Mouse (Mus musculus) stomach, embryonic 16.5 days (tissue): ENCODE results near the gene Creg2. TPM values are rescaled to one million over a fixed set of nuclear protein-coding genes. Genes with fewer than 3 reads are reported as not detected.
"Not testable (repeated sequence)": the region's sequence is repeated elsewhere in the genome, so short reads cannot be mapped to it uniquely, and the experiment has no call there.

Source experiments
- ATAC-seq: fragments of 200-750 bp; cut with Nextera tagmentation; 2 replicates; pipeline ENCODE4 v1.8.0; 2017; ENCODE audit warnings: moderate number of reproducible peaks, moderate TSS enrichment; ENCODE audit not compliant: insufficient read depth, low FRiP score
- H3K27ac ChIP-seq: fragments of 300-500 bp; sonication (generic); 2 replicates; pipeline ENCODE4 v1.5.1; 2014; ENCODE audit warnings: low read length
- H3K27me3 ChIP-seq: fragments of 300-500 bp; sonication (generic); 2 replicates; pipeline ENCODE4 v1.6.1; 2014; ENCODE audit warnings: low read length, control low read depth, mixed read lengths; ENCODE audit not compliant: control insufficient read depth, insufficient read depth
- H3K36me3 ChIP-seq: fragments of 300-500 bp; sonication (generic); 2 replicates; pipeline ENCODE4 v1.6.1; 2014; ENCODE audit warnings: low read length; ENCODE audit not compliant: control insufficient read depth, insufficient read depth
- H3K4me1 ChIP-seq: fragments of 300-500 bp; sonication (generic); 2 replicates; pipeline ENCODE4 v1.6.1; 2014; ENCODE audit warnings: low read length, control low read depth, mixed read lengths; ENCODE audit not compliant: control insufficient read depth, insufficient read depth
- H3K4me2 ChIP-seq: fragments of 300-500 bp; sonication (generic); 2 replicates; pipeline ENCODE4 v1.6.1; 2014; ENCODE audit warnings: low read depth, low read length, mixed read lengths
- H3K4me3 ChIP-seq: fragments of 300-500 bp; sonication (generic); replicated peaks from 2 replicates; pipeline ENCODE4 v1.5.1; 2014; ENCODE audit warnings: mild to moderate bottlenecking, low read length
- H3K9ac ChIP-seq: fragments of 300-500 bp; sonication (generic); 2 replicates; pipeline ENCODE4 v1.6.1; 2014; ENCODE audit warnings: low read length
- H3K9me3 ChIP-seq: fragments of 300-500 bp; sonication (generic); replicated peaks from 2 replicates; pipeline ENCODE4 v1.6.1; 2016; ENCODE audit warnings: low read length, control low read depth; ENCODE audit not compliant: control insufficient read depth
- WGBS: fragments of 180-500 bp; shearing (Covaris S2); extraction: QIAGEN DNeasy Blood & Tissue Kit; methylation state at CpG from one replicate; pipeline ENCODE4 v1.1.7; 2014; 5-methylcytosine and 5-hydroxymethylcytosine counted together
- polyA plus RNA-seq: library from polyadenylated mRNA; unstranded; fragments of >200 nt; fragmentation: Nextera tagmentation; extraction: Ambion mirVana; gene quantifications from 2 replicates; pipeline ENCODE4 v1.2.1, GENCODE M21; 2015

Gene Creg2
- polyA plus RNA-seq, 1 experiment from 2014 or later = 0.34 TPM

DNA sequence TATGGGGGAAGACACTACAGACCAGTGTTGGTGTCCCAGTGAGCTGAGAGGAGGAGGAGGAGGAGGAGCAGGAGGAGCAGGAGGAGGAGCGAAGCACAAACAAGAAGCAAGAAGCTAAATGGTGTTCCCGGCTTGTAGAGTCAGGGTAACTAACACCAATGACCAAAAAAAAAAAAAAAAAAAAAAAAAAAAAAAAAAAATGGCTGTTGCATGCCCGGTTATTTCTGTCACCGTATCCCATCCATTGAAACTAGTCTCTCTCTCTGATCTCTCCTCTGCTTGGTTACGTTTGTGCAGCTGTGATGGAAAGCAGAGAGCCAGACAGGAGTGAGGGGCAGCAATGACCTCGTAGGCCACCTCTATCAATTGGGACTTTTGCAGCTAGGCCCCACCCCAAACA is 35.7 kb downstream of the Creg2 start:
- Histone ChIP-seq H3K9me3 (no peaks in the 10 kb centered on the region), H3K27me3 (no peaks in the 10 kb centered on the region), H3K9ac (no peak overlapping the region), H3K27ac (no peak overlapping the region), H3K4me1 (peaks cover 3% of the 10 kb centered on the region; the same call in 1 of the 2 replicates), H3K36me3 (no peaks in the 10 kb centered on the region), H3K4me2 (no peak overlapping the region), H3K4me3 (no peak overlapping the region)
- ATAC-seq = no peak
- 67% methylated on average over 6 of the region's 6 CpGs for WGBS

DNA sequence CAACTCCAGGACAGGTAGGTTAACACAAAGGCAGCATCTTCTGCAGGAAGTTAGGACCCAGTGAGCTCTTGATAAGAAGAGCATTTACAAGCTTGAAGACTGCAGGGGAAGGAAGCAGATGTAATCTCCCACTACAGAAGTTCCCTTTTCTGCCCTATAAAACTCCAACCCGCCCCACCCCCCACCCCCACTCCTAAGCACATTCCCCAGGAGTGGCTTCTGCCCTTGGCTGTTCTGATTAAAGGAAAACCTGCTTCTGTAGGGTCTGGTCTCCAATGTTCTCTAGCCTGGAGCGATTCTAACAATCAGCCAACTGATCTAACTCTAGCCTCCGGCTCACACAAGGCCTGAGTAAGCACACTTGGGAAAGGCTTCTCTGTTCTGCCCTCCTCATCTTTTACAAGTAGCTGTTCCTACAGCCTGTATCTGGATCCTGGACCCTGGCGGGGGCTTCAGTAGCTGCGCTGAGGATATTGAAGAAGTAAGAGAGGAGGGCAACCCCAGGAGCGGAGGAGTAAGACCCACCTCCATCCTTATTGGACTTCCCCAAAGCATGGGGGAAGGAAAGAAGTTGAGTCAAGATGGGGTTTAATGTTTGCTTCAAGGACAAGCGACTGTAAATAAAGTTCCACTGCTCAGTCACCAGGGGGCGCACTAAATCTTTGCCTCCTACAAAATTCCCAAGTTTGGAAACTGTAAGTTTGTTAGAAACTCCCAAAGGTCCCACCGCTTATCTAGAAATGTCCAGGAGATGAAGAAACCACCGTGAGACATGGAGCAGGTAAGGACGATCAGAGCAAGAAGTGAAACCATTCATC is 36.6 kb downstream of the Creg2 start:
- H3K27ac ChIP-seq = no peak overlapping the region
- no peaks in the 10 kb centered on the region for H3K36me3 ChIP-seq
- no peak overlapping the region for H3K4me3 ChIP-seq
- H3K9ac ChIP-seq = no peak overlapping the region
- H3K27me3 ChIP-seq = no peaks in the 10 kb centered on the region
- ATAC-seq = no peak
- H3K4me1 ChIP-seq = peaks cover 3% of the 10 kb centered on the region; the same call in 1 of the 2 replicates
- WGBS = 25% methylated on average over 11 of the region's 11 CpGs
- no peaks in the 10 kb centered on the region for H3K9me3 ChIP-seq
- peak overlapping the region; percentile 5; the same call in 1 of the 2 replicates for H3K4me2 ChIP-seq

DNA sequence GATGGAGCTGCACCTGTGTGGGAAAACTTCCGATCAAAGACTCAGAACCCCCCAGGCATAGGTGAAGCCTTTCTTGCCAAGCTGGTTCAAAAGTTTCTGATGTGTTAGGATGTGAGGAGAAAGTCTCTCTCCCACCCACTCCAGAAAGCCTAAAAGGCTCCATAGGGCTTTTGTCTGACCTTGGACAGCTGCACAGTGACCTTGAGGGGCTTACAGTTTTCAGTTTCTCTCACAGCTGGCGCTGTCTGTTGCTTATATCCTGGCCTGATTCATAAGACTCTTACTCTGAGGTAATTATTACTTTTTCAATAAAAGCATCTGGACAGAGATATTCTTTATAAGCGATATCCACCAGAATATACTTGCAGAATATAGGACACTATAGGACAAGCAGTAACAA is 38.2 kb downstream of the Creg2 start:
- 68% methylated on average over 3 of the region's 3 CpGs for WGBS
- no peak overlapping the region for H3K27ac ChIP-seq
- no peak for ATAC-seq

DNA sequence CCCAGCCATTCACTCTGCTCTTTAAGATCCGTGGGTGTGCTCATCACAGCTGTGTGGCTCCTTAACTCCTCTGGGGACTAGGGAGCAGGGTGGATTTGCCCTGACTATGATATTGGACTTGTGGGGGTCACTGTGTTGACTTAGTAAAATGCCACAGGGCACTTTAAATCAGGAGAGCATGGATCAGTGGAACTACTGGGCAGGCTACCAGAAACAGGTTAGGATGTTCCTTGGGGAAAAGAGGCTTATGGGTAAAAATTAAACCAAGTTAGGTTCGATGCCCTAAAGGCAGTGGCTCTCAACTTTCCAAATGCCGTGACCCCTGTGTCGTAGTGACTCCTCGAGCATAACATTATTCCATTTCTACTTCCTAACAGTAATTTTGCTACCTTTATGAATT is 38.8 kb downstream of the Creg2 start:
- H3K27ac ChIP-seq = no peak overlapping the region
- H3K36me3 ChIP-seq = no peaks in the 10 kb centered on the region
- no peak for ATAC-seq
- WGBS = 82% methylated on average over 5 of the region's 5 CpGs
- no peak overlapping the region for H3K9ac ChIP-seq
- no peaks in the 10 kb centered on the region for H3K27me3 ChIP-seq
- no peak overlapping the region for H3K4me3 ChIP-seq
- no peak overlapping the region for H3K4me2 ChIP-seq
- H3K9me3 ChIP-seq = no peaks in the 10 kb centered on the region
- H3K4me1 ChIP-seq = peaks cover 6% of the 10 kb centered on the region

More for the DNA sequence above, 38.2 kb downstream of the Creg2 start:
- Histone ChIP-seq H3K4me2 (no peak overlapping the region), H3K4me3 (no peak overlapping the region), H3K9me3 (no peaks in the 10 kb centered on the region), H3K9ac (no peak overlapping the region), H3K36me3 (no peaks in the 10 kb centered on the region), H3K4me1 (peaks cover 6% of the 10 kb centered on the region), H3K27me3 (no peaks in the 10 kb centered on the region)

DNA sequence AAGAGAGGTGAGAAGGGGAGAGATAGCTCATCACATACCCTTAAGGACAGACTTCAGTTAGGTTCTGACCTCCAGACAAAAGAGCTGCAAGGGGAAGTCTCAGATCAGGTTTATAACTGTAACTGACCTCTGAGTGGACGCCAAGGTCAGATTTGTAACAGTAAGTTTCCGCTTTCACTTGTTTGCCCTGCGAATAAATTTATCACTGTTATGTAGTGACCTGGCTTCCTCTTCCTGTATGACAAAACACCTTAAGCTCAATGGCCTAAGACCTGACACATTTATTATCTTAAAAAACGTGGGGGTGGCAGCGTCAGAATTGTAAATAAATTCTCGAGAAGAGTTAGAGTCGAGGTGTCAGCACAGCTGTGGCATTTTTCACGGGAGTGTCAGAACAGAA is 42.7 kb downstream of the Creg2 start:
- 19% methylated on average over 8 of the region's 8 CpGs for WGBS
- H3K4me2 ChIP-seq = 0 out of 2 replicates have a peak overlapping the region, but pooled peaks have one; percentile 2
- H3K9me3 ChIP-seq = no peaks in the 10 kb centered on the region
- H3K4me1 ChIP-seq = peaks cover 2% of the 10 kb centered on the region; the same call in 1 of the 2 replicates
- no peak for ATAC-seq
- H3K36me3 ChIP-seq = no peaks in the 10 kb centered on the region
- H3K9ac ChIP-seq = no peak overlapping the region
- no peaks in the 10 kb centered on the region for H3K27me3 ChIP-seq
- H3K27ac ChIP-seq = no peak overlapping the region
- no peak overlapping the region for H3K4me3 ChIP-seq

DNA sequence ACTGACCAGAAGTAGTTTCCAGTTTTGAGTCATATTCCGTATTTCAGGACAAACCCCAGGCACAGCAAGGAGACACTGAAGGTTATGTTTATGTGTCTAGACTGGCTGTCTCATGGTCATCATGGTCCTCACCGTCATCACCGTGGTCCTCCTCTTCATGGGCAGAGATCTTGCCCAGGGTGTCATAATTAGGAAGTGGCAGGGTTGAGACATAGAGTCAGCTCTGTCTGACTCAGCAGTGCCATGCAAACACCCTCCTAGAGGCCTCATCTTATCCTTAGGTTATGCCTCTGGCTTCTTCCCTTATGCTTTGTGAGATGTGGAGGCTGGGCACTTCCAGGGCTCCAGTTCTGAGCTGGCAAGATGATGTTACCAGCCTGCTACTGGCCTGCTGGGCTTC is 48.8 kb downstream of the Creg2 start:
- H3K4me3 ChIP-seq = no peak overlapping the region
- no peaks in the 10 kb centered on the region for H3K27me3 ChIP-seq
- no peaks in the 10 kb centered on the region for H3K36me3 ChIP-seq
- no peak overlapping the region for H3K9ac ChIP-seq
- no peaks in the 10 kb centered on the region for H3K4me1 ChIP-seq
- H3K4me2 ChIP-seq = no peak overlapping the region
- H3K27ac ChIP-seq = no peak overlapping the region
- no peak for ATAC-seq
- WGBS = 91% methylated on average over 3 of the region's 3 CpGs
- no peaks in the 10 kb centered on the region for H3K9me3 ChIP-seq

DNA sequence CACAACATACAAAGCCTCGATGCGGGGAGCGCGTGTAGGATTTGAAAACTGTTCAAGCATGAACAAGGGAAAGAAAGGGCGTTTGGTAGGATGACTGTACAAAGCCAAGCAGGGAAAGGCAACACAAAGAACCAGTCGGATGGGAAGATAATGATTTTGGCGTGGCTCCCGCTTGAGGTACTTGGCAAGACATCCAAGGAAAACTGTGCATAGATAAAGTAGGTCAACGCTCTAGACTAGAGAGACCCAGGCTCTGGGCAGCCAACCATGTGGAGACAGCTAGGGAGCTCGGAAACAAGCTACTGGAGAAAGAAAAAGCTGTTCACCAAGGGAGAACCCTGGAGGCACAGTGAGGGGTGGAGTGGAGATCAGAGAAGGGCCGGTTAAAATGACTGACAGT is 52.5 kb downstream of the Creg2 start:
- H3K4me3 ChIP-seq = no peak overlapping the region
- no peaks in the 10 kb centered on the region for H3K4me1 ChIP-seq
- 73% methylated on average over 11 of the region's 11 CpGs for WGBS
- H3K9me3 ChIP-seq = no peaks in the 10 kb centered on the region
- no peak overlapping the region for H3K4me2 ChIP-seq
- no peak overlapping the region for H3K27ac ChIP-seq
- ATAC-seq = no peak
- no peaks in the 10 kb centered on the region for H3K27me3 ChIP-seq
- no peaks in the 10 kb centered on the region for H3K36me3 ChIP-seq
- H3K9ac ChIP-seq = no peak overlapping the region

DNA sequence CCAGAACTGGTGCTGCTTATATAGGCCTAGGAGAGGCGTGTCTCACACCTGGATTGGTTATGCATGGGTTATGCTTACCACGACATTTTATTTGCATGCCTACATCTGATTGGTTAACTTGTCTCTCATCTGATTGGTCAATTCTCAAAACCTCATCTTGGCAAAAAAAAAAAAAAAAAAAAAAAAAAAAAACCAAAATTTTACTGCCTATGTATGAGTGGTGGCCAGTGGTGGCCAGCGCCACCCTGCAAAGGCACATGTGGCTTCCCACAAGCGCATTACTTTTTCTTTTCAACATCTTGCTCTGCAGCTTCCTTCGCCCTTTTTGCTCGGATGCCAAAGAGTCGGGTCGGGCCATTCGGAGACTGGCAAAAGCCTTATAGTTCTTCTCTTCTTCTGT is 54.1 kb downstream of the Creg2 start:
- WGBS = 89% methylated on average over 9 of the region's 9 CpGs
- H3K9ac ChIP-seq, ATAC-seq, H3K36me3 ChIP-seq, H3K27ac ChIP-seq, H3K4me1 ChIP-seq, H3K4me3 ChIP-seq, H3K27me3 ChIP-seq, H3K9me3 ChIP-seq, H3K4me2 ChIP-seq: not testable (repeated sequence)

DNA sequence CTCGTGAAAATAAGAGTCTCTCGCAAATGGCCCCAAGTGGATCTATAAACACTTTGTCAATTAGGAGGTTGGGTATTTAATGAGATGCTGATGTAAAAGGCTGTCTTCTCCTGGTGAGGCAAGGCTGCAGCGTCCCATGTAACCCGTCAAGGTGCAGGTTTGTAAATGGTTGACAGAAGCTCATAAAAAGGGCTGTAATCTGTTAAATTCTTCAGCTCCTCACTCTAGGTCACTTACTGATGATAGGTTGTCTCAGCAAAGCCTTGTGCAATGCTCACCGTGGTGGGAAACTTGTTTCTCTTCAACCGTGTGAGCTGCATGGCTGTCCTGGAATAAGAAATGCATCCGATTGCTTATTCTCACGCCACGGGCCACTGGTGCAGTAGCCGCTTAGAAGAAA is 57.4 kb downstream of the Creg2 start:
- no peaks in the 10 kb centered on the region for H3K27me3 ChIP-seq
- H3K27ac ChIP-seq = no peak overlapping the region
- H3K36me3 ChIP-seq = no peaks in the 10 kb centered on the region
- no peak overlapping the region for H3K4me3 ChIP-seq
- 69% methylated on average over 10 of the region's 10 CpGs for WGBS
- no peaks in the 10 kb centered on the region for H3K4me1 ChIP-seq
- no peaks in the 10 kb centered on the region for H3K9me3 ChIP-seq
- no peak for ATAC-seq
- H3K9ac ChIP-seq = no peak overlapping the region
- H3K4me2 ChIP-seq = no peak overlapping the region
